Mouse (Mus musculus) activated CD4-positive, CD25-positive, alpha-beta regulatory T cell (primary cell): ENCODE results near the gene Pigr. TPM values are rescaled to one million over a fixed set of nuclear protein-coding genes. Genes with fewer than 3 reads are reported as not detected.

Source experiments
- polyA plus RNA-seq, 2 experiments: library from polyadenylated mRNA; unstranded; fragments of 100-300 nt; shearing (Covaris generic); gene quantifications; one replicate each; pipeline ENCODE4 v1.2.1; 2017

Pigr gene
- not detected for polyA plus RNA-seq

GRCm38 (mm10) chr1:130826448-130826847, at the start of gene Pigr:
Gene Pigr, plus strand, starts transcription at chr1:130826684.

GRCm38 (mm10) chr1:130800602-130801001, 25.9 kb upstream of the Pigr start, which contains the start of gene Fcamr:
Gene Fcamr, plus strand, starts transcription at chr1:130800902.

GRCm38 (mm10) chr1:130865541-130866221, 39.2 kb downstream of the Pigr start, which contains the start of gene Fcmr:
Gene Fcmr, plus strand, starts transcription at chr1:130865669.

GRCm38 (mm10) chr1:130887354-130887753, 60.9 kb downstream of the Pigr start, which contains the start of gene Il24:
Gene Il24, minus strand, starts transcription at chr1:130887454.

Other genes with a start within 250 kb of the Pigr start
- gene Zp3r, start 197.1 kb upstream of the Pigr start, polyA plus RNA-seq, result under 1 TPM in 1 of 2 experiments, not detected in 1; 0.28 TPM
- under 1 TPM in 1 of 2 experiments, not detected in 1; 0.34 TPM for gene C4bp, start 165.1 kb upstream of the Pigr start, polyA plus RNA-seq
- not detected for gene Gm29427, start 110.9 kb upstream of the Pigr start, polyA plus RNA-seq
- gene Yod1, start 109.4 kb upstream of the Pigr start, polyA plus RNA-seq, result 1 to 10 TPM; 5.3 to 5.8 TPM
- gene Pfkfb2, start 97.4 kb upstream of the Pigr start, polyA plus RNA-seq, result 1 to 10 TPM; 2.3 TPM
- gene AA986860, start 94.7 kb upstream of the Pigr start, polyA plus RNA-seq, result under 1 TPM; 0.51 to 0.92 TPM
- not detected for gene Fcamr, start 25.8 kb upstream of the Pigr start, polyA plus RNA-seq
- gene Fcmr, start 39.0 kb downstream of the Pigr start, polyA plus RNA-seq, result 1 to 10 TPM; 4.6 to 6.9 TPM
- gene Il24, start 60.8 kb downstream of the Pigr start, polyA plus RNA-seq, result not detected
- under 1 TPM in 1 of 2 experiments, not detected in 1; 0.26 TPM for gene Il20, start 84.8 kb downstream of the Pigr start, polyA plus RNA-seq
- not detected for gene Il19, start 113.4 kb downstream of the Pigr start, polyA plus RNA-seq
- 10 to 100 TPM; 23.4 to 30.3 TPM for gene Il10, start 193.2 kb downstream of the Pigr start, polyA plus RNA-seq